Mouse (Mus musculus) limb, embryonic 14.5 days (tissue): ENCODE data around the gene Ang. TPM values are rescaled to one million over a fixed set of nuclear protein-coding genes. Genes with fewer than 3 reads are reported as not detected.

Source experiments
- ATAC-seq: fragments of 200-750 bp; cut with Nextera tagmentation; 2 replicates; pipeline ENCODE4 v1.8.0; 2017; ENCODE audit warnings: low read depth, moderate number of reproducible peaks, moderate TSS enrichment; ENCODE audit not compliant: low FRiP score
- DNase-seq: peaks from one replicate; pipeline ENCODE4 v3.0.0-alpha.2; 2015; ENCODE audit warnings: low spot score
- H3K27ac ChIP-seq: fragments of 300-500 bp; sonication (generic); replicated peaks from 2 replicates; pipeline ENCODE4 v1.5.1; 2014; ENCODE audit warnings: low read depth, mild to moderate bottlenecking, low read length, moderate library complexity, mixed read lengths
- H3K27me3 ChIP-seq: fragments of 300-500 bp; sonication (generic); 2 replicates; pipeline ENCODE4 v1.6.1; 2014; ENCODE audit warnings: low read length, mixed read lengths; ENCODE audit not compliant: control insufficient read depth, insufficient read depth
- H3K36me3 ChIP-seq: fragments of 300-500 bp; sonication (generic); 2 replicates; pipeline ENCODE4 v1.6.1; 2014; ENCODE audit warnings: mild to moderate bottlenecking, low read length, moderate library complexity, mixed read lengths; ENCODE audit not compliant: control insufficient read depth, insufficient read depth
- H3K4me1 ChIP-seq: fragments of 300-500 bp; sonication (generic); 2 replicates; pipeline ENCODE4 v1.6.1; 2014; ENCODE audit warnings: antibody characterized with exemption, low read length, mixed read lengths; ENCODE audit not compliant: control insufficient read depth, insufficient read depth
- H3K4me2 ChIP-seq: fragments of 300-500 bp; sonication (generic); replicated peaks from 2 replicates; pipeline ENCODE4 v1.6.1; 2014; ENCODE audit warnings: low read depth, mild to moderate bottlenecking, low read length, moderate library complexity; ENCODE audit not compliant: severe bottlenecking
- H3K4me3 ChIP-seq: fragments of 300-500 bp; sonication (generic); replicated peaks from 2 replicates; pipeline ENCODE4 v1.5.1; 2014; ENCODE audit warnings: low read length
- H3K9ac ChIP-seq: fragments of 300-500 bp; sonication (generic); 2 replicates; pipeline ENCODE4 v1.6.1; 2014; ENCODE audit warnings: mild to moderate bottlenecking, low read depth, low read length, moderate library complexity; ENCODE audit not compliant: severe bottlenecking
- H3K9me3 ChIP-seq: fragments of 300-500 bp; sonication (generic); 2 replicates; pipeline ENCODE4 v1.6.1; 2016; ENCODE audit warnings: low read length; ENCODE audit not compliant: control insufficient read depth
- POLR2A ChIP-seq: fragments of 200-500 bp; IDR thresholded peaks from 2 replicates; pipeline ENCODE4 v1.8.0; 2012; ENCODE audit warnings: inconsistent platforms, mild to moderate bottlenecking, moderate library complexity, borderline replicate concordance; ENCODE audit not compliant: insufficient read depth, insufficient read length; ENCODE audit errors: extremely low read depth
- WGBS: fragments of 180-500 bp; shearing (Covaris S2); extraction: QIAGEN DNeasy Blood & Tissue Kit; methylation state at CpG from one replicate; pipeline ENCODE4 v1.1.7; 2014; 5-methylcytosine and 5-hydroxymethylcytosine counted together
- polyA plus RNA-seq, 2 experiments: library from polyadenylated mRNA; depleted of rRNA in 1 of 2; stranded (reverse) in 1 of 2; unstranded in 1 of 2; fragments of >200 nt; fragmentation: Nextera tagmentation in 1 of 2; extraction: Ambion mirVana in 1 of 2; gene quantifications; 2 replicates each; pipeline versions ENCODE4 v1.2.1 to v1.2.3; 2012 to 2014

The Ang gene
- polyA plus RNA-seq, 2 experiments: 7.3 to 13.6 TPM

GRCm38 (mm10) chr14:51069617-51070016 lies 21.3 kb upstream of the Ang start:
- Histone ChIP-seq H3K9me3 (no peaks in the 10 kb centered on the region), H3K27me3 (no peaks in the 10 kb centered on the region), H3K4me1 (peaks cover 4% of the 10 kb centered on the region; the same call in 1 of the 2 replicates), H3K4me2 (no peak overlapping the region), H3K9ac (no peak overlapping the region), H3K27ac (no peak overlapping the region), H3K36me3 (no peaks in the 10 kb centered on the region), H3K4me3 (no peak overlapping the region)
- TF ChIP-seq POLR2A: no peak
- DNase-seq (peak; percentile 32), ATAC-seq (no peak)
- 85% methylated on average over 2 of the region's 2 CpGs for WGBS

- Histone ChIP-seq H3K9ac (no peak within 1 kb of the TSS), H3K27me3 (no peaks in the 10 kb centered on the region), H3K4me1 (no peaks in the 10 kb centered on the region), H3K36me3 (no peaks in the 10 kb centered on the region), H3K9me3 (no peaks in the 10 kb centered on the region), H3K4me3 (no peak within 1 kb of the TSS), H3K27ac (no peak within 1 kb of the TSS), H3K4me2 (no peak within 1 kb of the TSS)
- no peak for DNase-seq
- TF ChIP-seq POLR2A: no peak
- 84% methylated on average over 3 of the region's 3 CpGs for WGBS
- ATAC-seq: no peak
These were observed 16.6 kb upstream of the Ang start, which contains the start of gene Olfr750 for GRCm38 (mm10) chr14:51074335-51074734. Olfr750 (minus strand) TSS chr14:51074435.

GRCm38 (mm10) chr14:51079180-51079579 lies 11.8 kb upstream of the Ang start:
- Histone ChIP-seq H3K27ac (no peak overlapping the region), H3K27me3 (peaks cover 7% of the 10 kb centered on the region; the same call in 1 of the 2 replicates), H3K4me2 (no peak overlapping the region), H3K4me1 (no peaks in the 10 kb centered on the region), H3K9ac (no peak overlapping the region), H3K36me3 (no peaks in the 10 kb centered on the region), H3K4me3 (no peak overlapping the region), H3K9me3 (no peaks in the 10 kb centered on the region)
- no peak for DNase-seq
- WGBS: 84% methylated on average over 1 of the region's 1 CpGs
- no peak for TF ChIP-seq POLR2A
- ATAC-seq: no peak

- DNase-seq (no peak), ATAC-seq (no peak)
- no peaks in the 10 kb centered on the region for H3K4me1 ChIP-seq
- H3K27me3 ChIP-seq: peaks cover 7% of the 10 kb centered on the region; the same call in 1 of the 2 replicates
- no peak overlapping the region for H3K9ac ChIP-seq
- WGBS: 92% methylated on average over 2 of the region's 2 CpGs
- no peak overlapping the region for H3K4me2 ChIP-seq
- no peak overlapping the region for H3K4me3 ChIP-seq
- no peak overlapping the region for H3K27ac ChIP-seq
- no peaks in the 10 kb centered on the region for H3K36me3 ChIP-seq
- H3K9me3 ChIP-seq: no peaks in the 10 kb centered on the region
- TF ChIP-seq POLR2A: no peak
These were observed 9.9 kb upstream of the Ang start for GRCm38 (mm10) chr14:51081035-51081434.

- Histone ChIP-seq H3K9ac (peak overlapping the region; percentile 49), H3K9me3 (no peaks in the 10 kb centered on the region), H3K27me3 (peaks cover 7% of the 10 kb centered on the region; the same call in 1 of the 2 replicates), H3K4me3 (peak overlapping the region; percentile 47), H3K36me3 (no peaks in the 10 kb centered on the region), H3K4me2 (peak overlapping the region; percentile 75), H3K27ac (no peak overlapping the region), H3K4me1 (no peaks in the 10 kb centered on the region)
- 3% methylated on average over 38 of the region's 40 CpGs for WGBS
- peak; percentile 60; the same call in 1 of the 2 replicates for ATAC-seq
- DNase-seq: peak; percentile 69
- TF ChIP-seq POLR2A: no peak
These were observed 8.1 kb upstream of the Ang start for GRCm38 (mm10) chr14:51082599-51083581.
